Mouse (Mus musculus) heart, postnatal 4 days (tissue): ENCODE results near the gene Tmem240. TPM values are rescaled to one million over a fixed set of nuclear protein-coding genes. Genes with fewer than 3 reads are reported as not detected.
"Not testable (repeated sequence)": the region's sequence is repeated elsewhere in the genome, so short reads cannot be mapped to it uniquely, and the experiment has no call there.

Source experiments
- DNase-seq: peaks from one replicate; pipeline ENCODE4 v3.0.0; 2021
- total RNA-seq, 2 experiments: library from RNA; stranded (reverse); gene quantifications; 2 replicates each; pipeline ENCODE4 v1.2.3; 2021

The Tmem240 gene
- under 1 TPM; 0.36 to 0.43 TPM for total RNA-seq

DNA sequence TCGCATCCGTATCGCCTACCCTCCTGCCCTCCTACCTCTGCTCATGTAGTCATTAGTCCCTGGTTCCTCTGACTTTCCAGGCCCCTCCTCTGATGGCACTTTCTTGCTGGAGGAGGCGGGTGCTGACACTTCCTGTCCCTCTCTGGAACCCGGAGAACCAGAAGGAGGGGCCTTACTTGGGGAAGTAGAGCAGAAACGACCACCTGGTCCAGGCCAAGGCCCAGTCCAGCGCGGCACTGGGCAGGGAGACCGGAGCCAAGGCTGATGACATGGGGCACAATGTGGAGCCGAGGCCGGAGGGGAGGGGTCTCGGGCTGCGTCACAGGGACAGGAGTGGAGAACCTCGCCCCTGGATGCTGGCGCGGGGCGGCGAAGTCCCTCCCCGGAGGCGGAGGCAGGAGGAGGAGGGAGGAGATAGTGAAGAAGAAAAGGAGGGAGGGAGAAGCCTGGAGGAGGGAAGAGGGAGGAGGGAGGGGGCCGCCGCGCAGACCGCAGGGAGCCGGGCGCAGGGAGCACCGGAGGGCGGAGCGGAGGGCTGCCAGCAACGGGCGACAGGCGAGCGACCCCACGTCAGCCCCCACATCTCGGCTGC lies at the start of gene Tmem240:
Tmem240 (plus strand) TSS at position 451 of the 592 bp plus-strand sequence.
- DNase-seq = peak; percentile 88

DNA sequence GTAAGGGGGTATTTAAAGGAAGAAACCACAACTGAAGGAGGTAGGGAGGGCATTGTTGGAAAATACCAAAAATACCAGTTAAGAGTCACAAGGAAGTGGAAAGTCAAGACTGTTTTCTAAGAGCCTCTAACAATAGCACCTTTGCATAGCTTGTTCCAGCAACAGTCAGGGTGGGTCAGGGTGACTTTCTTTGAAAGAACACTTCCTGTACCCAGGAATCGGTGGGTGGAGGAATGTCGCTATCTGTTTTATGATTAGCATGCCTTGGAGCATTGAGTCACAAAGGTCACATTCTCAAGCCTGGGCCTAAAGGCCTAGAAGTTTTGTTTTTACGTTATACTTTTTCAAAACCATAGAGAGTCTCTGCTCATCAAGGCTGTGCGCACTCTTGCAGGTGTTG lies 46.8 kb upstream of the Tmem240 start:
- DNase-seq = not testable (repeated sequence)

DNA sequence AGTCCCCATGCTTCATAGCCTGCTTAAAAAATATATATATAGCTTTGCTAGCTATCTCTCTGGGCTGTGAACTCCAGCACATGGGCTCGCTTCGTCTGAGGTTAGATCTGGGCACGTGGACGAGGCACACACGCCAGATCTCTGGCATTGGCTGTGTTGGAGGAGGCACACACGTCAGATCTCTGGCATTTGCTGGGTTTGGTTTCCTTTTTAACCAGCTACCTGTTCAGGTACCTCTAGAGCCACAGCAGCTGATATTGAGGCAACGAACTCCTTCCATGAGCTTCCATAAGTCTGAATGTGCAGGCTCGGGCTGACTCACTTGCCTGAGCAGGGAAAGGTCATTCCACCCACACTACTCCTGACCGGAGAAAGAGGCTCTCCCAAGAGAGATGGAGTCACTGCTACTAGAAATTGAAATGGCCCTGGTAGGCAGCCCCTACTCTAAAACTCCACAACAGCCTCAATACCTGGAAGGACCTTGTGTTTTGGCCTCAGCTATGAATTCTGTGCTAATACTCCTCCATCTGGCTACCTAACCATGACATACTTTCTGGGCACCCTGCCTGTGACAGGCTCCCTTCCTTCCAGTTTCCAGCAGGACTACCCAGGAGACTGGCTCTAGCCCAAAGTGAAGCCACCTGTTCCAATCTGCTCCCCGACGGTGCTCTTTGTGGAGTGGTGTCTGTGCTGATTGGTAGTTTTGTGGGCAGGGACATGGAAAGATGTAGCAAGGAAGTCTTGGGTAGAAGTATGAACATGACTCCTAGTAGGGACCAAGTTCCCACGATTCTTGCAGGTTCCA lies 43.8 kb upstream of the Tmem240 start:
- no peak for DNase-seq

DNA sequence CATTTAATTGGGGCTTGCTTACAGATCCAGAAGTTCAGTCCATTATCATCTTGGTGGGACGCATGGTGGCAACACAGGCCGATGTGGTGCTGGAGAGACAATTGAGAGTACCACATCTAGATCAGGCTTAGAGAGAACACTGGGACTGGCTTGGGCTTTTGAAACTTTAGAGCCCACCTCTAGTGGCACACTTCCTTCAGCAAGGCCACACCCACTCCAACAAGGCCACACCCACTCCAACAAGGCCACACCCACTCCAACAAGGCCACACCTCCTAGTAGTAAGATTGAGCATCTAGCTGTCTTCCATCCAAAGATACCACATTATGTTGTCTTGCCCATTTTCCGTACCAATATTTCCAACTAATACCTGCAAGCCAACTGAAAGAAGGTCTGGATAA lies 42.2 kb upstream of the Tmem240 start:
- no peak for DNase-seq

GRCm38 (mm10) chr4:155694111-155694481 lies 40.5 kb upstream of the Tmem240 start, which contains the start of gene Fndc10:
TSS of gene Fndc10 (plus strand) at chr4:155694342.
- peak; percentile 67 for DNase-seq

DNA sequence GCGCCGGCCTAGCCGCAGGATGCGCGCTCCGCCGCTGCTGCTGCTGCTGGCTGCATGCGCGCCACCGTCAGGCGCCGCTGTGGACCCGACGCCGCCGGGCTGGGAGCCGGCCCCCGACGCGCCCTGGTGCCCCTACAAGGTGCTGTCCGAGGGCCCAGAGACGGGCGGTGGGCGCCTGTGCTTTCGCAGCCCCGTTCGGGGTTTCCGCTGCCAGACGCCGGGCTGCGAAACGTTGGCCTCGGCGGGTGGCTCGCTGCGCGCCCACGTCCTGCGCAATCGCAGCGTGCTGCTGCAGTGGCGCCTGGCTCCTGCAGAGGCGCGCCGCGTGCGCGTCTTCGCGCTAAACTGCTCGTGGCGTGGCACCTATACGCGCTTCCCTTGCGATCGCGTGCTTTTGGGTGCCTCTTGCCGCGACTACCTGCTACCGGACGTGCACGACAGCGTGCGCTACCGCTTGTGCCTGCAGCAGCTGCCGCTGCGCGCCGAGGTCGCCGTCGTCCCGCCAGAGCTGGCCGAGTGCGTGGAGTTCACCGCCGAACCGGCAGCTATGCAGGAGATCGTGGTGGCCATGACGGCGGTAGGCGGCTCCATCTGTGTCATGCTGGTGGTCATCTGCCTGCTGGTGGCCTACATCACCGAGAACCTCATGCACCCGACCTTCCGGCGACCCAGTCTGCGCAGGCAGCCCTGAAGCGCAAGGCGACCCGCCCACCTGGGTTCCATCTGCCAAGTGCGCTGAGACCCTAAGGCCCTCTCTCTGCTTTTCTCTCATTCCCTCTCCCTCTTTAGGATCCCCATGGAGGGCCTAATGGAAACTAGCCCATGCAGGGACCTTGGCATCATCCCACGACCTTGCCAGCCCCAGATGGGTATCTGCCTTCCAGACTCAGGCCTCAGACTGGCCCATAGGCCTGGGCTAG lies 39.9 kb upstream of the Tmem240 start:
- peak; percentile 58 for DNase-seq

- no peak for DNase-seq
Observed at GRCm38 (mm10) chr4:155695531-155696062, 39.0 kb upstream of the Tmem240 start.

GRCm38 (mm10) chr4:155696261-155697255 lies 38.0 kb upstream of the Tmem240 start:
- DNase-seq = no peak

DNA sequence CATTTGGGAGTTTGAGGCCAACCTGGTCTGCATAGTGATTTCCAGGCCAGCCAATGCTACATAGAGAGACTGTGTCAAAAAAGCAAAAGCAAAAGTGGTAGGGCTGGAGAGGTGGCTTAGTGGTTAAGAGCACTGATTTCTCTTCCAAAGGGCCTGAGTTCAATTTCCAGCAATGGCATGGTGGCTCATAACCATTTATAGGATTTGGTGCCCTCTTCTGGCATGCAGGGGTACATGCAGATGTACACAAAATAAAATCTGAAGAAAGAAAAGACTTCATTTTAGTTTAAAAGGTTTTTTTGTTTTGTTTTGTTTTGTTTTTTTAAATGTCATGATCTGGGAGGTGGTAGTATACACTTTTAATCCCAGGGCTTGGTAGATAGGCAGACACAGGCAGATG lies 34.2 kb upstream of the Tmem240 start:
- DNase-seq = no peak

DNA sequence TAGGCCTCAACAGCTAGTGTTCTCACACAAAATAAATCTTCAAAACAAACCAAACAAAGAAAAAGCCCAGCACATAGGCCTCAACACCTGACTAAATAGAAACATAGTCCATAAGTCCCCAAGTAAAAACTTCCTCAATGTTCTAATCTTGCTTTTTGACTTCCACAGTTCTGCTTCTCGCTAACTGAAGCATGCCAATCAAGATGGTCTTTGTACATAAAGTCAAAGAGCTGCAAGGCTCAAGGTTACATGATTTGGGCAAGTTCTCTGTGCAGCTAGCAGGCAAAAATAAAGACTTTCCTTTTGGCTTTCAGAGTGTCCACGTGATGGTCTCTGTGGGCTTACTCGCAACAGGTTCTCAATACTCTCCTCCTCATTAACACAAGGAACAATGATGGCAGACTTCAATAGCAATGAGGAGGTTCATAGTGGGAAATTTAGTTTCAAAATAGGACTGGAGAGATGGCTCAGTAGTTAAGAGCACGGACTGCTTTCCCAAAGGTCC lies 31.1 kb upstream of the Tmem240 start:
- no peak for DNase-seq

GRCm38 (mm10) chr4:155704721-155705591 lies 29.6 kb upstream of the Tmem240 start, which contains the start of gene Ssu72:
TSS of gene Ssu72 (plus strand) at chr4:155704800.
- peak; percentile 94 for DNase-seq

GRCm38 (mm10) chr4:155705592-155705929 lies 29.0 kb upstream of the Tmem240 start:
- DNase-seq = no peak

- DNase-seq = no peak
Observed at GRCm38 (mm10) chr4:155708582-155708981, 26.0 kb upstream of the Tmem240 start.

DNA sequence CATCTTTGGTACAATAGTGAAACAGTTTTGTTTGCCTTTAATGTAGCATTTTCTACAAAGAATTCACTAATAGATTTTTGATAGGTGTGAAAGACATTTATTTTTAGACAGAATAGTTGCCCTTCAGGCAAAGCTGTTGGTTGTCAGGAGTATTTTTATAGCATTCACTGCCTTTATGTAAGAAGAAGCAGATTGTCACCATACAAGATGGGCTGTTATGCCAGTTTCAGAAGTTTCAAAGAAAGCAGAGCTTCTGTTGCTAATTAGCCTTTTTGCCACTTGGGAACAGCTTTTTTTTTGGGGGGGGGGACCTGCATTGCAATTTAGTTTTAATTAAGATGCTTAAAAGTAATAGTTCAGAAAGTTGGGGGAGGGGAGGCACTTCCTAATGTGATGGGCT lies 25.6 kb upstream of the Tmem240 start:
- DNase-seq = no peak

- DNase-seq = no peak
Observed at GRCm38 (mm10) chr4:155710521-155711252, 23.9 kb upstream of the Tmem240 start.

GRCm38 (mm10) chr4:155721668-155722083 lies 12.9 kb upstream of the Tmem240 start:
- peak; percentile 31 for DNase-seq

- no peak for DNase-seq
Observed at GRCm38 (mm10) chr4:155727993-155728392, 6.6 kb upstream of the Tmem240 start.

GRCm38 (mm10) chr4:155733267-155733666 lies 1.3 kb upstream of the Tmem240 start:
- no peak for DNase-seq

DNA sequence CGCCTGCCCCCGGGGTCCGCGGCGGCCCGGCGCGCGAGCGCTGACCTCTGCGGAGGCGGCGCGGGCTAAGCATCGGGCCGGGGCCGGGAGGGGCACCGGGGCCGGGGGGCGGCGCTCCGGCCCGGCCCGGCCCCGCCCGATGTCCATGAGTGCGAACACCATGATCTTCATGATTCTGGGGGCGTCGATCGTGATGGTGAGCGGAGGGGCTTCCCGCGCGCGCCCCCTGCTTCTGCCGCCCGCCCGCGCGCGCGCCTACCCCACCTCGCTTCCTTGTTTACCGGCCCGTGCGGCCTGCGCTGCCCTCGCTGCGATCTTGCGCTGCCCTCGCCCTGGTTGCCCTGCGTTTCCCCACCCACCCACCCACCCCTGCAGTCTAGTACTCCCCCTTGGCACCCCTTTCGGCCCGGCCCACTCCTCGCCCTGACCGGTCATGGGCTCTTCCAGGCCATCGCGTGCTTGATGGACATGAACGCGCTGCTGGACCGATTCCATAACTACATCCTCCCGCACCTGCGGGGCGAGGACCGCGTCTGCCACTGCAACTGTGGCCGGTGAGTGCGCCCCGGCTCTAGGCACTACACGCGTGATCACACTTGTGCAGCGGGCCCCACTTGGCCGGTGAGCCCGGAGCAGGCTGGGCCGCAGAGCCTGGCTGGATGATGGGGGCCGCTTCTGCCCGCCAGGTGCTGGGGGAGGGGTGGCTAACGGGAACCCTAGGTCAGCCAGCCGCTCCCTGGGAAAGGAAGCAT lies 527 bp downstream of the Tmem240 start:
- peak; percentile 46 for DNase-seq
